Mouse (Mus musculus) layer of hippocampus, postnatal 25 days (tissue): ENCODE measurements around the gene Gm3532. TPM values are rescaled to one million over a fixed set of nuclear protein-coding genes. Genes with fewer than 3 reads are reported as not detected.
"Not testable (repeated sequence)": the region's sequence is repeated elsewhere in the genome, so short reads cannot be mapped to it uniquely, and the experiment has no call there.

Source experiments
- DNase-seq, 2 experiments: peaks; one replicate each; pipeline ENCODE4 v3.0.0; 2022; ENCODE audit warnings: mixed read lengths in 2 of 2, low spot score in 1 of 2; ENCODE audit errors: extremely low spot score in 1 of 2
- total RNA-seq, 2 experiments: library from RNA; stranded (reverse); gene quantifications; 2 replicates each; pipeline ENCODE4 v1.2.3; 2021

Gm3532 gene
- not detected for total RNA-seq

DNA sequence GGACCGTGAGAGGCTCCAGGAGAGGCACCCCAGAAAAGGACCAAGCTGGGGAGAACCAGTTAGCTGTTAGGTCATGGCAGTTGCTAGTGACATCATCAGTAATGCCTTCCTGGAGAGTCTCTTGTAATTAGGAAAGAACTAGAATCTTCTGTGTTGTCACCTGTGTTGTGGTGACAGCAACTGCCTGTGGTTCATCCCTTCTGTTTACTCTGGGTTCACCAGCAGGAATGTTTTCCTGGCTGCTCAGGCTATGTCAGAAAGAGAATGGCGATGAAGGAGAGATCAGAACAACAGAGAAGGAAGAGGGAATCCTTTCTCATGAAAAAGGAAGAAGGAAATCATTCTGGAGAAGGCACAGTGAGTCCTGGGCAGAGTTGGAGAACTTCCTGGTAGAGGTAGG, at the start of gene Gm3532:
Gene Gm3532, plus strand, starts transcription at position 301 of the 400 bp plus-strand sequence.
- not testable (repeated sequence) for DNase-seq

DNA sequence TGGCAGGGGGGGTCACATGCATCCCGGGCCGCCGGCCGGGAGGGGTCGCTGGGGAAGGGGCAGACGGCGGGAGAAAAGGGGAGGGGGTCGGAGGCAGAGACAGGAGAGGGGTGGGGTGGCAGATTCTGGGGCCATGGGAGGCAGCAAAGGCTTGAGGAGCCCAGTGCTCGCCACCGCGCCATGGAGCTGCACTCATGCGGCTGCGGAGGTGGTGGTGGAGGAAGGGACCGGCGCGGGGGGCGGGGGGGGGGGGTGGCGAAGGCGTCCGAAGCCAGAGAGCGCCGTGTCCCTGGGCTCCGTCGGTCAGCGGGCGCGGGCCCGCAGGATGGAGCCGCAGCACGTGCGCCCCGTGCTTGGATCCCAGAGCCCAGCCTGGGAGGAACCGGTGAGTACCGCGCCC, 36.9 kb upstream of the Gm3532 start, which contains the start of gene Gm3488:
Gene Gm3488, plus strand, starts transcription at position 301 of the 400 bp plus-strand sequence.
- not testable (repeated sequence) for DNase-seq

Other genes with a start within 250 kb of the Gm3532 start
- not detected for gene Gm3542, start 203.6 kb upstream of the Gm3532 start, total RNA-seq
- not detected for gene Gm3500, start 149.4 kb upstream of the Gm3532 start, total RNA-seq
- gene Gm3194, start 83.0 kb upstream of the Gm3532 start, total RNA-seq: 1 to 10 TPM; 3.6 to 4.8 TPM
- not detected for gene Gm8246, start 60.7 kb upstream of the Gm3532 start, total RNA-seq
- not detected for gene Gm3187, start 54.3 kb upstream of the Gm3532 start, total RNA-seq
- 1 to 10 TPM in 1 of 2 experiments, under 1 TPM in 1; 0.62 to 2.0 TPM for gene Gm3488, start 36.8 kb upstream of the Gm3532 start, total RNA-seq
- not detected for gene Gm8265, start 94.5 kb downstream of the Gm3532 start, total RNA-seq
- gene Gm9603, start 149.0 kb downstream of the Gm3532 start, total RNA-seq: not detected
- gene Gm3373, start 203.1 kb downstream of the Gm3532 start, total RNA-seq: under 1 TPM in 1 of 2 experiments, not detected in 1; 0.47 TPM